Mouse (Mus musculus): ENCODE data around the gene Entpd5. TPM values are rescaled to one million over a fixed set of nuclear protein-coding genes. Genes with fewer than 3 reads are reported as not detected.

Gene Entpd5
- polyA plus RNA-seq, 1 experiment: 4.6 TPM

DNA sequence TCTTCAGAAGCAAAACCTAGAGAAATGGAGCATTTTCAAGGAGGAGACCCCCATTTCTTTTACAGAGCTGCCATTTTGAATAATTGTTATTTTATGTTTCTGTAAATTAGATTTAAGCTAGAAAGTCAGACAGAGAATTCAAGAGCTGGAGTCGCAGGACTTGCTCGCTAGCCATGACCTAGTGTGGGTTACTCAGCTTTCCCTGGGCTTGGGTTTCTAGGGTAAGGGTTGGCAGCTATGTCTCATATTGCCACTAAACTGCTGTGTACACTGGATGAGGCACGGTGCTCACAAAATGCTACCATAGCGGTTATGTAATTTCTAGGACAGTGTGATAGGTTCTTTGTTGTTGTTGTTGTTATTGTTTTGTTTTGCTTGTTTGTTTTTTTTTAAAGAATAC is 16.1 kb downstream of the Entpd5 start:
- peaks cover 3% of the 10 kb centered on the region for H3K4me1 ChIP-seq (ENCODE audit: control insufficient read depth, insufficient read depth, insufficient read length)
- no peak overlapping the region for H3K27ac ChIP-seq (ENCODE audit: insufficient read depth, low read length)
- H3K36me3 ChIP-seq (ENCODE audit: control insufficient read depth, insufficient read depth, low read length): peaks cover 14% of the 10 kb centered on the region
- no peaks in the 10 kb centered on the region for H3K27me3 ChIP-seq (ENCODE audit: control insufficient read depth, insufficient read depth, low read length)
- no peak overlapping the region for H3K4me3 ChIP-seq (ENCODE audit: extremely low read depth, insufficient read depth, insufficient read length)
- no peak for TF ChIP-seq POLR2A (IDR thresholded peaks at IDR 0.05; ENCODE audit: low read depth, low read length)
- TF ChIP-seq CTCF (IDR thresholded peaks at IDR 0.05; ENCODE audit: extremely low read depth, insufficient read depth, insufficient read length, insufficient replicate concordance): no peak
- no peak for DNase-seq (ENCODE audit: low read depth in 1 of 2, low spot score in 2 of 2)
- WGBS: 96% methylated on average over 4 of the region's 4 CpGs

DNA sequence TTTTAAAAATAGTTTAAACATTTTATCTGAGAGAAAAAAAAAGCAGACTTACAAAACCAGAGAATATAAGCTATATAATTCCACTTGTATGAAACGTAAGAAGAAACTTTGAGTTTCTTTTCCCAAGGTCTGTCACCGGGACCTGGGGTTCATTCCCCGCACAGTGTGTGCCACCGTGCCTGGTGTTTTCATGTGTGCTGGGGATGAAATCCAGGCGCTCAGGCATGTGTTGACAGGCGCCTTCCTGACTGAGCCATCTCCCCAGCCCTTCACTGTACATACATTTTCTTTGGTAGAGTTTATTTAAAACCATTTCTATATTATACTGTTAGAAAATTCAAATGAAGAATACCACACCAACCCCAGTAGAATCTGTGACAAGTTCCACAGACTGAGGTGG is 18.5 kb downstream of the Entpd5 start:
- Histone ChIP-seq H3K36me3 (ENCODE audit: control insufficient read depth, insufficient read depth, low read length) (peaks cover 12% of the 10 kb centered on the region), H3K27ac (ENCODE audit: insufficient read depth, low read length) (no peak overlapping the region), H3K4me3 (ENCODE audit: extremely low read depth, insufficient read depth, insufficient read length) (no peak overlapping the region), H3K27me3 (ENCODE audit: control insufficient read depth, insufficient read depth, low read length) (no peaks in the 10 kb centered on the region), H3K4me1 (ENCODE audit: control insufficient read depth, insufficient read depth, insufficient read length) (peaks cover 3% of the 10 kb centered on the region)
- TF ChIP-seq POLR2A (IDR thresholded peaks at IDR 0.05; ENCODE audit: low read depth, low read length): no peak
- no peak for TF ChIP-seq CTCF (IDR thresholded peaks at IDR 0.05; ENCODE audit: extremely low read depth, insufficient read depth, insufficient read length, insufficient replicate concordance)
- WGBS: 96% methylated on average over 6 of the region's 6 CpGs
- no peak for DNase-seq (ENCODE audit: low read depth in 1 of 2, low spot score in 2 of 2)

DNA sequence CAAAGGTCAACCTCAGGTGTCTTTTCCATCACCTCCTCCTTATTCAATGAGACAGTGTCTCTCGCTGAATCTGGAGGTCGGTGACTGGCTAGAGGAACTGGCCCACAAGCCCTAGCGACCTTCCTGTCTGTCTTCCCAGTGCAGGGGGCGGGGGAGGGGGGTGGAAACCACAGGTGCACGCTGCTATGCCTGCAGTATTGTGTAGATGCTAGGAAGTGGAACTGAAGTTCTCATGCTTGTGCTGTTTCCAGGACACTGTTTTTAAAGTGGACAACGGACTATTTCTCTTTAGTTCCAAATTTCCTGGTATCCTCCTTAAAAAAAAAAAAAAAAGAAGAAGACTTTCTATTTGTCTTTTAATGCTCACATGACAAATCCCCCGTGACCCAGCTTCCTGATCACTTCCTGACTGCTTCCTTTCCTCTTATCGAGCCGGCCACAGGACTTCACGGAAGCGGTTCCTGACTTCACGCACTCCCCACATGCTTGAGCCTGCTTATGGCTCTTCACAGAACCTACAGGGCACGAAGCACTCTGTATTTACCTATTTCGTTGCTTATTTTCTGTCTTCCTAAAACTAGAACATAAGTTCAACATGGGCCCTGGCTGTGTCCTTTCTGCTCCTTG is 19.9 kb downstream of the Entpd5 start:
- WGBS: 17% methylated on average over 14 of the region's 14 CpGs
- peak overlapping the region; percentile 43 for H3K4me3 ChIP-seq (ENCODE audit: extremely low read depth, insufficient read depth, insufficient read length)
- peaks cover 3% of the 10 kb centered on the region for H3K4me1 ChIP-seq (ENCODE audit: control insufficient read depth, insufficient read depth, insufficient read length)
- H3K27me3 ChIP-seq (ENCODE audit: control insufficient read depth, insufficient read depth, low read length): no peaks in the 10 kb centered on the region
- DNase-seq (ENCODE audit: low read depth in 1 of 2, low spot score in 2 of 2): peak; percentile 28 to 52
- peak overlapping the region; percentile 52 for H3K27ac ChIP-seq (ENCODE audit: insufficient read depth, low read length)
- TF ChIP-seq CTCF (IDR thresholded peaks at IDR 0.05; ENCODE audit: extremely low read depth, insufficient read depth, insufficient read length, insufficient replicate concordance): no peak
- TF ChIP-seq POLR2A (IDR thresholded peaks at IDR 0.05; ENCODE audit: low read depth, low read length): no peak
- H3K36me3 ChIP-seq (ENCODE audit: control insufficient read depth, insufficient read depth, low read length): peaks cover 11% of the 10 kb centered on the region

DNA sequence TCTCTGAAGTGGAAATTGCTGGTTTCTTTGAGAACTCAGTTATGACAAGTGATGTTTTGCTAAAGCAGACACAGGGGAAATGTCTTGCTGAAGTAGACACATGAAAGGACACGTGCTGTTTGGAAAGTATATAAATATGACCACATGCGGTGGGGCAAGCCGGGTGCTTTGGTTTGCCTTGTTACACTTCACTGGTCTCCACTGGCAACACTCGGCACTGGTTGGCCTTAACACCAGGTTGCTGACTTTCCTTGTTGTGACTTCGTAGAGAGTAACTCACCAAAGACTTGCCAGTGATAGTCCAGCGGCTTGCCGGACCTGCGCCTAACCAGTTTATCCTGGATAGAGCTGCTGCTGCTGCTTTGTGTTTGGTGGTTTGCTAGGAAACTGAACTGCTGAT is 20.7 kb downstream of the Entpd5 start:
- TF ChIP-seq POLR2A (IDR thresholded peaks at IDR 0.05; ENCODE audit: low read depth, low read length) (no peak), CTCF (IDR thresholded peaks at IDR 0.05; ENCODE audit: extremely low read depth, insufficient read depth, insufficient read length, insufficient replicate concordance) (no peak)
- no peak overlapping the region for H3K4me3 ChIP-seq (ENCODE audit: extremely low read depth, insufficient read depth, insufficient read length)
- peaks cover 11% of the 10 kb centered on the region for H3K36me3 ChIP-seq (ENCODE audit: control insufficient read depth, insufficient read depth, low read length)
- H3K4me1 ChIP-seq (ENCODE audit: control insufficient read depth, insufficient read depth, insufficient read length): peaks cover 3% of the 10 kb centered on the region
- WGBS: 59% methylated on average over 8 of the region's 8 CpGs
- H3K27ac ChIP-seq (ENCODE audit: insufficient read depth, low read length): peak overlapping the region; percentile 31
- peak in 1 of 2 experiments; percentile 27 for DNase-seq (ENCODE audit: low read depth in 1 of 2, low spot score in 2 of 2)
- no peaks in the 10 kb centered on the region for H3K27me3 ChIP-seq (ENCODE audit: control insufficient read depth, insufficient read depth, low read length)

DNA sequence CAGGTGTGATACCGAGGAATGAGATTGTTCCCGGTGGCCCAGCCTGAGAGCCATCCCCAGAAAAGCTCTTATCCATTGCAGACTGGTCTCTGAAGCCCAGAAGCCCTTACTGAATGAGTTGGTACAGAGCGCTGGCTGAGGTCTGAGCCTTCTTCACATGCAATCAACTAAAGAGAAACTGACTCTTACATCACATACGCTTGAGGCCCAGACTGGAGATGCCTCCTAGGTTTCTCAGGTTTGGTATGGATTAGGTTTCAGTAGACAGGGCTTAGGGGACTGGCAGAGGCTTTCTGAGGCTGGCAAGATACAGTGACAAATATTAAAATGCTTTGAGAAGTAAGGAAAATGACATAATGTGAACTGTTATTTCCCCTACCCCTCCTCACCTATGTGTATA is 23.4 kb downstream of the Entpd5 start:
- Histone ChIP-seq H3K27me3 (ENCODE audit: control insufficient read depth, insufficient read depth, low read length) (no peaks in the 10 kb centered on the region), H3K4me3 (ENCODE audit: extremely low read depth, insufficient read depth, insufficient read length) (no peak overlapping the region), H3K36me3 (ENCODE audit: control insufficient read depth, insufficient read depth, low read length) (peaks cover 6% of the 10 kb centered on the region), H3K27ac (ENCODE audit: insufficient read depth, low read length) (no peak overlapping the region), H3K4me1 (ENCODE audit: control insufficient read depth, insufficient read depth, insufficient read length) (peaks cover 3% of the 10 kb centered on the region)
- 92% methylated on average over 4 of the region's 4 CpGs for WGBS
- DNase-seq (ENCODE audit: low read depth in 1 of 2, low spot score in 2 of 2): no peak
- TF ChIP-seq POLR2A (IDR thresholded peaks at IDR 0.05; ENCODE audit: low read depth, low read length) (no peak), CTCF (IDR thresholded peaks at IDR 0.05; ENCODE audit: extremely low read depth, insufficient read depth, insufficient read length, insufficient replicate concordance) (no peak)

DNA sequence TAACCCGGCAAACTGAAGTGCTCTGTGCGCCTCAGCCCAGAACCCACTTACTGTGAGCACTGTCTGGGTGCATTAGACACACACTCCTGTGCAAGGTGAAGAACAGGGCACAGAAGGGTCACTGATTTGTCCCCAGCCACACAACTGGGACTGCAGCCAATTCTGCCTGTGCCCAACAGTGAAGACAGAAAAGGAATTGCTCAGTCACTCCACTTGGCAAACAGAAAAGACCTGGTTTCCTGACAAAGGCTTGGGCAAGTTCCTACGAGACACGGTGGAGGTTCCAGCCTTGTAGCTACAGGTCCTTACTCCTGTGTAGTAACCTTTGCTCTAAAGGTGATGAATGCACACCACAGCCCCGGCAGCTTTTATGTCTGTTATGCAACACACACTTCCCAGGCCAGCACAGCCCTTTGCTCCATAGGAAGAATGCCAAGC is 24.2 kb downstream of the Entpd5 start:
- no peaks in the 10 kb centered on the region for H3K27me3 ChIP-seq (ENCODE audit: control insufficient read depth, insufficient read depth, low read length)
- no peak for TF ChIP-seq CTCF (IDR thresholded peaks at IDR 0.05; ENCODE audit: extremely low read depth, insufficient read depth, insufficient read length, insufficient replicate concordance)
- no peak for TF ChIP-seq POLR2A (IDR thresholded peaks at IDR 0.05; ENCODE audit: low read depth, low read length)
- H3K27ac ChIP-seq (ENCODE audit: insufficient read depth, low read length): no peak overlapping the region
- 47% methylated on average over 5 of the region's 5 CpGs for WGBS
- peaks cover 7% of the 10 kb centered on the region for H3K36me3 ChIP-seq (ENCODE audit: control insufficient read depth, insufficient read depth, low read length)
- H3K4me3 ChIP-seq (ENCODE audit: extremely low read depth, insufficient read depth, insufficient read length): no peak overlapping the region
- no peak for DNase-seq (ENCODE audit: low read depth in 1 of 2, low spot score in 2 of 2)
- peaks cover 3% of the 10 kb centered on the region for H3K4me1 ChIP-seq (ENCODE audit: control insufficient read depth, insufficient read depth, insufficient read length)

DNA sequence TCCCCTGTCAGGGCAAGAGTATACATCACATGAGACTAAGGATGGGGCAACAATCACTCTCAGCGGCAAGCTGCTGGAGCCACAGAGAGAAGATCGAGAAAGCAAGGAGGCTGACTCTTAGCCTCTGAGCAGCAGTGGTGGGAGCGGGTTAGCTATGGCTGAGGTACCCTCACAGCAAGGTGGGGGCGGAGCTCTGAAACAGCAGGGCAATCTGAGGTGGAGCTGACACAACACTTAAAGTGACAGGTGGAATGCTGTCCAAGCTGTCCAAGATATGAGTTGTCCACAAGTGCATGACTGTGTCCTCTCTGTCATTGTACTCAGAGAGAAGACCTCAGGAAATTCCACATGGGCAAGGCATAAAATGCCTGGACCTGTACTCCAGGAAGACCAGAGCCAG is 26.5 kb downstream of the Entpd5 start:
- DNase-seq (ENCODE audit: low read depth in 1 of 2, low spot score in 2 of 2): no peak
- H3K27ac ChIP-seq (ENCODE audit: insufficient read depth, low read length): no peak overlapping the region
- 99% methylated on average over 4 of the region's 4 CpGs for whole genome bisulfite sequencing
- no peak for TF ChIP-seq POLR2A (IDR thresholded peaks at IDR 0.05; ENCODE audit: low read depth, low read length)
- TF ChIP-seq CTCF (IDR thresholded peaks at IDR 0.05; ENCODE audit: extremely low read depth, insufficient read depth, insufficient read length, insufficient replicate concordance): no peak
- no peak overlapping the region for H3K4me3 ChIP-seq (ENCODE audit: extremely low read depth, insufficient read depth, insufficient read length)
- H3K4me1 ChIP-seq (ENCODE audit: control insufficient read depth, insufficient read depth, insufficient read length): no peaks in the 10 kb centered on the region; the same call in 1 of the 2 replicates
- peaks cover 13% of the 10 kb centered on the region for H3K36me3 ChIP-seq (ENCODE audit: control insufficient read depth, insufficient read depth, low read length)
- H3K27me3 ChIP-seq (ENCODE audit: control insufficient read depth, insufficient read depth, low read length): no peaks in the 10 kb centered on the region
